Mouse (Mus musculus) forebrain, postnatal 0 days (tissue): ENCODE results near the gene Nanos1. TPM values are rescaled to one million over a fixed set of nuclear protein-coding genes. Genes with fewer than 3 reads are reported as not detected.

Experiments
- ATAC-seq: fragments of 200-750 bp; cut with Nextera tagmentation; 2 replicates; pipeline ENCODE4 v1.8.0; 2017; ENCODE audit warnings: mild to moderate bottlenecking, moderate library complexity
- DNase-seq: peaks from one replicate; pipeline ENCODE4 v3.0.0-alpha.2; 2015
- H3K27ac ChIP-seq: fragments of 300-500 bp; sonication (generic); 2 replicates; pipeline ENCODE4 v1.5.1; 2014; ENCODE audit warnings: low read depth, mild to moderate bottlenecking, antibody characterized with exemption, low read length, moderate library complexity, mixed read lengths
- H3K27me3 ChIP-seq: fragments of 300-500 bp; sonication (generic); 2 replicates; pipeline ENCODE4 v1.6.1; 2014; ENCODE audit warnings: mild to moderate bottlenecking, low read length, mixed read lengths; ENCODE audit not compliant: insufficient read depth
- H3K36me3 ChIP-seq: fragments of 300-500 bp; sonication (generic); 2 replicates; pipeline ENCODE4 v1.6.1; 2014; ENCODE audit warnings: mild to moderate bottlenecking, moderate library complexity; ENCODE audit not compliant: insufficient read depth
- H3K4me1 ChIP-seq: fragments of 300-500 bp; sonication (generic); 2 replicates; pipeline ENCODE4 v1.6.1; 2014; ENCODE audit warnings: antibody characterized with exemption; ENCODE audit not compliant: insufficient read depth
- H3K4me2 ChIP-seq: fragments of 300-500 bp; sonication (generic); 2 replicates; pipeline ENCODE4 v1.6.1; 2014; ENCODE audit warnings: low read depth, mild to moderate bottlenecking, moderate library complexity
- H3K4me3 ChIP-seq: fragments of 300-500 bp; sonication (generic); 2 replicates; pipeline ENCODE4 v1.5.1; 2014; ENCODE audit warnings: low read depth, low read length, mixed read lengths
- H3K9ac ChIP-seq: fragments of 300-500 bp; sonication (generic); 2 replicates; pipeline ENCODE4 v1.6.1; 2014; ENCODE audit warnings: mild to moderate bottlenecking
- H3K9me3 ChIP-seq: fragments of 300-500 bp; sonication (generic); 2 replicates; pipeline ENCODE4 v1.6.1; 2016; ENCODE audit warnings: low read length
- CTCF ChIP-seq: sonication (generic); IDR thresholded peaks from 2 replicates; pipeline ENCODE4 v1.5.1; 2016; ENCODE audit warnings: antibody characterized with exemption, control low read depth, low read depth
- WGBS: fragments of 180-500 bp; shearing (Covaris S2); extraction: QIAGEN DNeasy Blood & Tissue Kit; methylation state at CpG from one replicate; pipeline ENCODE4 v1.1.7; 2014; 5-methylcytosine and 5-hydroxymethylcytosine counted together
- microRNA-seq, 2 experiments: library from miRNA; unstranded; fragments of <30 nt; microRNA quantifications; one replicate each; pipeline ENCODE4; 2016
- polyA plus RNA-seq: library from polyadenylated mRNA; unstranded; fragments of >200 nt; fragmentation: Nextera tagmentation; extraction: Ambion mirVana; gene quantifications from 2 replicates; pipeline ENCODE4 v1.2.1, GENCODE M21; 2015
- total RNA-seq: library from RNA; depleted of rRNA; stranded (reverse); fragments of >200 nt; gene quantifications from 2 replicates; pipeline ENCODE4 v1.2.3, GENCODE M21; 2014; rRNA removed

Gene Nanos1
- total and polyA plus RNA-seq, 2 experiments from 2014 or later: 16.5 to 39.8 TPM

GRCm38 (mm10) chr19:60795244-60795643, 39.5 kb downstream of the Nanos1 start:
- Histone ChIP-seq H3K4me2 (no peak overlapping the region), H3K36me3 (no peaks in the 10 kb centered on the region), H3K27ac (no peak overlapping the region), H3K9ac (no peak overlapping the region), H3K4me1 (0 out of 2 replicates have a peak, but pooled peaks cover 5% of the 10 kb centered on the region), H3K4me3 (no peak overlapping the region), H3K27me3 (no peaks in the 10 kb centered on the region), H3K9me3 (no peaks in the 10 kb centered on the region)
- ATAC-seq (no peak), DNase-seq (no peak)
- no peak for TF ChIP-seq CTCF
- WGBS: 88% methylated on average over 2 of the region's 2 CpGs

- H3K4me3 ChIP-seq: no peak overlapping the region
- H3K36me3 ChIP-seq: no peaks in the 10 kb centered on the region
- no peak for TF ChIP-seq CTCF
- DNase-seq (no peak), ATAC-seq (no peak)
- no peak overlapping the region for H3K27ac ChIP-seq
- no peaks in the 10 kb centered on the region for H3K27me3 ChIP-seq
- H3K4me2 ChIP-seq: no peak overlapping the region
- H3K9me3 ChIP-seq: no peaks in the 10 kb centered on the region
- 95% methylated on average over 2 of the region's 2 CpGs for WGBS
- no peaks in the 10 kb centered on the region for H3K4me1 ChIP-seq
- H3K9ac ChIP-seq: no peak overlapping the region
Measured at GRCm38 (mm10) chr19:60797415-60797814, 41.6 kb downstream of the Nanos1 start.

GRCm38 (mm10) chr19:60799867-60800569, 44.2 kb downstream of the Nanos1 start:
- no peak for ATAC-seq
- no peak overlapping the region for H3K4me2 ChIP-seq
- no peak for TF ChIP-seq CTCF
- DNase-seq: no peak
- no peak overlapping the region for H3K9ac ChIP-seq
- no peaks in the 10 kb centered on the region for H3K36me3 ChIP-seq
- H3K9me3 ChIP-seq: no peaks in the 10 kb centered on the region
- 75% methylated on average over 7 of the region's 7 CpGs for WGBS
- H3K27ac ChIP-seq: no peak overlapping the region
- no peaks in the 10 kb centered on the region for H3K4me1 ChIP-seq
- no peaks in the 10 kb centered on the region for H3K27me3 ChIP-seq
- H3K4me3 ChIP-seq: no peak overlapping the region

- WGBS: 73% methylated on average over 2 of the region's 2 CpGs
- Histone ChIP-seq H3K4me1 (no peaks in the 10 kb centered on the region), H3K4me3 (no peak overlapping the region), H3K27ac (no peak overlapping the region), H3K27me3 (no peaks in the 10 kb centered on the region), H3K9ac (no peak overlapping the region), H3K36me3 (no peaks in the 10 kb centered on the region), H3K4me2 (no peak overlapping the region), H3K9me3 (no peaks in the 10 kb centered on the region)
- no peak for DNase-seq
- no peak for ATAC-seq
- TF ChIP-seq CTCF: no peak
Measured at GRCm38 (mm10) chr19:60804903-60805302, 49.1 kb downstream of the Nanos1 start.

Small RNAs within 50 kb of the gene (microRNA-seq; reads per million reads assigned to microRNA genes)
- gene mmu-mir-3084-1: 0 reads per million in 2 experiments

Other genes starting within 250 kb of the Nanos1 start
- gene Cacul1, start 175.0 kb upstream of the Nanos1 start, total RNA-seq: 50.3 and 55.8 TPM in 2 replicates
- 9.6 and 14.4 TPM in 2 replicates for gene Cacul1, start 175.0 kb upstream of the Nanos1 start, polyA plus RNA-seq
- gene Eif3a, start 34.7 kb downstream of the Nanos1 start, total RNA-seq: 89.6 and 113 TPM in 2 replicates
- gene Eif3a, start 34.7 kb downstream of the Nanos1 start, polyA plus RNA-seq: 66.0 and 91.9 TPM in 2 replicates
- 39.6 and 43.4 TPM in 2 replicates for gene Fam45a, start 55.6 kb downstream of the Nanos1 start, total RNA-seq
- gene Fam45a, start 55.6 kb downstream of the Nanos1 start, polyA plus RNA-seq: 45.6 and 46.4 TPM in 2 replicates
- gene Sfxn4, start 105.5 kb downstream of the Nanos1 start, total RNA-seq: 5.5 and 7.6 TPM in 2 replicates
- gene Sfxn4, start 105.5 kb downstream of the Nanos1 start, polyA plus RNA-seq: 8.5 and 9.6 TPM in 2 replicates
- gene Prdx3, start 118.6 kb downstream of the Nanos1 start, total RNA-seq: 86.4 and 99.3 TPM in 2 replicates
- gene Prdx3, start 118.6 kb downstream of the Nanos1 start, polyA plus RNA-seq: 107 and 109 TPM in 2 replicates
- 10.4 and 12.7 TPM in 2 replicates for gene Grk5, start 133.8 kb downstream of the Nanos1 start, total RNA-seq
- gene Grk5, start 133.8 kb downstream of the Nanos1 start, polyA plus RNA-seq: 1.3 and 1.5 TPM in 2 replicates